ENCODE assay signal across 19 mouse cellular contexts in genomic region chr7:130988146-130988545, GRCm38 (mm10). TPM values are rescaled to one million over a fixed set of nuclear protein-coding genes. Genes with fewer than 3 reads are reported as not detected.
DNase-seq lines count a peak whose midpoint lies in the region; ATAC-seq and TF ChIP-seq lines count a peak whose summit lies in the region.
"Had no signal": no experiment of that assay in that cellular context is flagged by ENCODE, and none has a peak within 500 bp of the region (broad histone marks: within the 10 kb centered on the region; RNA-seq: fewer than 3 reads in every experiment).

No protein-coding gene starts in this region.

- no peak overlapping the region for H3K4me3 ChIP-seq in lung, embryonic 16.5 days (ENCODE audit: low read length)
- H3K4me3 ChIP-seq in lung, adult 2 months (replicated peaks; ENCODE audit: extremely low read depth, low read depth, low read length), result no peak overlapping the region
- no peak overlapping the region for H3K4me3 ChIP-seq in heart, embryonic 15.5 days
- no peak overlapping the region for H3K4me3 ChIP-seq in limb, embryonic 15.5 days
- H3K4me3 ChIP-seq: forebrain, embryonic 15.5 days; midbrain, embryonic 10.5 days had no signal

- peak; percentile 93 for DNase-seq in heart, adult 11 months
- no peak for DNase-seq in heart, adult 9 months (ENCODE audit: low spot score in 2 of 2)
- DNase-seq in lung, adult 2 months, result no peak
- no peak for DNase-seq in urinary bladder, postnatal 25 days (ENCODE audit: low spot score)
- DNase-seq: adrenal gland, adult 8-10 months; cerebellum, adult 11-12 months; cerebellum, postnatal 25 days; kidney, adult 18-20 months; kidney, postnatal 10 days; layer of hippocampus, adult 9-11 months; right cerebral cortex, postnatal 14 days; thymus, postnatal 14 days had no signal

- peaks cover 16% of the 10 kb centered on the region for H3K4me1 ChIP-seq in lung, embryonic 16.5 days (replicated peaks; ENCODE audit: control insufficient read depth, insufficient read depth, low read length)
- peaks cover 3% of the 10 kb centered on the region; the same call in 1 of the 2 replicates for H3K4me1 ChIP-seq in lung, adult 2 months (ENCODE audit: control insufficient read depth, insufficient read depth, low read length)
- H3K4me1 ChIP-seq in heart, embryonic 15.5 days (replicated peaks), result peaks cover 16% of the 10 kb centered on the region
- peaks cover 35% of the 10 kb centered on the region for H3K4me1 ChIP-seq in limb, embryonic 15.5 days
- H3K4me1 ChIP-seq: forebrain, embryonic 15.5 days; midbrain, embryonic 10.5 days had no signal

- ATAC-seq in lung, embryonic 16.5 days (ENCODE audit: low read depth), result peak; percentile 65
- peak; percentile 61; the same call in 1 of the 2 replicates for ATAC-seq in heart, embryonic 15.5 days (replicated peaks; ENCODE audit: insufficient number of reproducible peaks, insufficient read depth, low FRiP score, low read depth)
- peak; percentile 60; the same call in 1 of the 2 replicates for ATAC-seq in limb, embryonic 15.5 days (ENCODE audit: insufficient number of reproducible peaks, low FRiP score, low TSS enrichment, low read depth)
- ATAC-seq: forebrain, embryonic 15.5 days; hindbrain, postnatal 0 days had no signal

- H3K36me3 ChIP-seq in lung, embryonic 16.5 days (ENCODE audit: control insufficient read depth, insufficient read depth, low read length), result no peaks in the 10 kb centered on the region
- H3K36me3 ChIP-seq in heart, embryonic 15.5 days, result no peaks in the 10 kb centered on the region
- H3K36me3 ChIP-seq in limb, embryonic 15.5 days, result peaks cover 15% of the 10 kb centered on the region; the same call in 1 of the 2 replicates
- H3K36me3 ChIP-seq: forebrain, embryonic 15.5 days; midbrain, embryonic 10.5 days had no signal

- H3K27me3 ChIP-seq in lung, embryonic 16.5 days (ENCODE audit: control insufficient read depth, insufficient read depth, low read depth, low read length), result no peaks in the 10 kb centered on the region
- no peaks in the 10 kb centered on the region for H3K27me3 ChIP-seq in heart, embryonic 15.5 days
- H3K27me3 ChIP-seq in limb, embryonic 15.5 days, result no peaks in the 10 kb centered on the region
- H3K27me3 ChIP-seq: forebrain, embryonic 15.5 days had no signal

- no peak for TF ChIP-seq CTCF in lung, adult 2 months (IDR thresholded peaks at IDR 0.05; ENCODE audit: insufficient read depth, low read length)

- 21% methylated on average over 5 of the region's 5 CpGs for WGBS in lung, embryonic 16.5 days
- 41% methylated on average over 5 of the region's 5 CpGs for WGBS in lung, adult 2 months
- 27% methylated on average over 5 of the region's 5 CpGs for WGBS in heart, embryonic 15.5 days
- WGBS in limb, embryonic 15.5 days, result 23% methylated on average over 5 of the region's 5 CpGs

- no peaks in the 10 kb centered on the region for H3K9me3 ChIP-seq in lung, embryonic 16.5 days (ENCODE audit: control insufficient read depth, low read length)
- H3K9me3 ChIP-seq in heart, embryonic 15.5 days (replicated peaks), result no peaks in the 10 kb centered on the region
- H3K9me3 ChIP-seq in limb, embryonic 15.5 days, result no peaks in the 10 kb centered on the region
- H3K9me3 ChIP-seq: forebrain, embryonic 15.5 days; midbrain, embryonic 10.5 days had no signal

- H3K4me2 ChIP-seq in lung, embryonic 16.5 days (ENCODE audit: low read depth, low read length), result no peak overlapping the region
- no peak overlapping the region for H3K4me2 ChIP-seq in heart, embryonic 15.5 days
- H3K4me2 ChIP-seq in limb, embryonic 15.5 days, result no peak overlapping the region
- H3K4me2 ChIP-seq: forebrain, embryonic 15.5 days had no signal

- no peak overlapping the region for H3K9ac ChIP-seq in lung, embryonic 16.5 days (ENCODE audit: low read length)
- no peak overlapping the region for H3K9ac ChIP-seq in heart, embryonic 15.5 days
- H3K9ac ChIP-seq in limb, embryonic 15.5 days, result no peak overlapping the region
- H3K9ac ChIP-seq: forebrain, embryonic 15.5 days had no signal

- TF ChIP-seq POLR2A in lung, adult 2 months (IDR thresholded peaks at IDR 0.05; ENCODE audit: borderline replicate concordance, extremely low read depth, low read depth, low read length), result no peak

- peak overlapping the region; percentile 44 for H3K27ac ChIP-seq in lung, embryonic 16.5 days (ENCODE audit: low read length)
- H3K27ac ChIP-seq in heart, embryonic 15.5 days, result peak overlapping the region; percentile 7
- peak overlapping the region; percentile 35 for H3K27ac ChIP-seq in limb, embryonic 15.5 days
- H3K27ac ChIP-seq: forebrain, embryonic 15.5 days; hindbrain, postnatal 0 days; midbrain, embryonic 10.5 days had no signal

RNA-seq across cellular contexts. Expression of gene Dmbt1, which starts 43.7 kb away (rescaled TPM):
- 0.04 TPM in 1 of 2 replicates, not detected in the other for polyA plus RNA-seq in lung, embryonic 16.5 days (2015; fragmentation: Nextera tagmentation; extraction: Ambion mirVana)
- 0.12 and 4.0 TPM in 2 replicates for polyA plus RNA-seq in lung, adult 2 months (2012; rRNA removed)
- 0.06 TPM in 1 of 2 replicates, not detected in the other for polyA plus RNA-seq in heart, embryonic 15.5 days (2015; fragmentation: Nextera tagmentation; extraction: Ambion mirVana)
- 0.03 and 0.04 TPM in 2 replicates for polyA plus RNA-seq in limb, embryonic 15.5 days (2015; fragmentation: Nextera tagmentation; extraction: Ambion mirVana)
- polyA plus RNA-seq: forebrain, embryonic 15.5 days; hindbrain, postnatal 0 days; midbrain, embryonic 10.5 days; neural tube, embryonic 14.5 days had no signal

RNA-seq across cellular contexts. Expression of gene Htra1, which starts 52.2 kb away (rescaled TPM):
- 71.6 and 75.7 TPM in 2 replicates for polyA plus RNA-seq in lung, embryonic 16.5 days (2015; fragmentation: Nextera tagmentation; extraction: Ambion mirVana)
- 64.7 and 65.2 TPM in 2 replicates for polyA plus RNA-seq in lung, adult 2 months (2012; rRNA removed)
- polyA plus RNA-seq in heart, embryonic 15.5 days (2015; fragmentation: Nextera tagmentation; extraction: Ambion mirVana), result 78.0 and 80.3 TPM in 2 replicates
- polyA plus RNA-seq in limb, embryonic 15.5 days (2015; fragmentation: Nextera tagmentation; extraction: Ambion mirVana), result 317 and 324 TPM in 2 replicates
